Mouse (Mus musculus): ENCODE data around the gene Gprc5b.

- no peak for TF ChIP-seq CTCF (conservative IDR thresholded peaks at IDR 0.05; ENCODE audit: insufficient read depth, insufficient read length, low read depth, low read length)
- no peak for TF ChIP-seq POLR2A (IDR thresholded peaks at IDR 0.05; ENCODE audit: low read depth, low read length)
Observed at GRCm38 (mm10) chr7:118981831-118982230, 13.2 kb downstream of the Gprc5b start.
